ENCODE assay signal across 21 mouse cellular contexts in genomic region chr17:26868756-26869155, GRCm38 (mm10). TPM values are rescaled to one million over a fixed set of nuclear protein-coding genes. Genes with fewer than 3 reads are reported as not detected.
DNase-seq lines count a peak whose midpoint lies in the region; ATAC-seq and TF ChIP-seq lines count a peak whose summit lies in the region.
"Had no signal": no experiment of that assay in that cellular context is flagged by ENCODE, and none has a peak within 500 bp of the region (broad histone marks: within the 10 kb centered on the region; RNA-seq: fewer than 3 reads in every experiment).

No protein-coding gene starts in this region.

- no peak overlapping the region for H3K4me3 ChIP-seq in liver, adult 2 months (ENCODE audit: insufficient read depth, low read depth, low read length)
- no peak overlapping the region for H3K4me3 ChIP-seq in liver, embryonic 11.5 days (ENCODE audit: low read depth, low read length)
- H3K4me3 ChIP-seq in heart, embryonic 15.5 days, result peak overlapping the region; percentile 6; the same call in 1 of the 2 replicates
- H3K4me3 ChIP-seq in intestine, postnatal 0 days (ENCODE audit: low read depth, low read length), result no peak overlapping the region
- H3K4me3 ChIP-seq: embryonic facial prominence, embryonic 15.5 days; hindbrain, embryonic 15.5 days; left cerebral cortex, adult 2 months; limb, embryonic 15.5 days had no signal

- no peak for TF ChIP-seq POLR2A in liver, adult 2 months (IDR thresholded peaks at IDR 0.05; ENCODE audit: extremely low read depth, insufficient read depth, low read length)

- no peaks in the 10 kb centered on the region for H3K27me3 ChIP-seq in liver, adult 2 months (ENCODE audit: control insufficient read depth, insufficient read depth, low read length)
- H3K27me3 ChIP-seq in liver, embryonic 11.5 days (replicated peaks; ENCODE audit: control insufficient read depth, insufficient read depth, low read length), result no peaks in the 10 kb centered on the region
- H3K27me3 ChIP-seq in heart, embryonic 15.5 days, result no peaks in the 10 kb centered on the region
- H3K27me3 ChIP-seq in intestine, postnatal 0 days (replicated peaks; ENCODE audit: control insufficient read depth, insufficient read depth, low read length), result no peaks in the 10 kb centered on the region
- H3K27me3 ChIP-seq: embryonic facial prominence, embryonic 15.5 days; hindbrain, embryonic 15.5 days had no signal

- no peaks in the 10 kb centered on the region for H3K4me1 ChIP-seq in liver, adult 2 months (ENCODE audit: control insufficient read depth, insufficient read depth, low read length)
- H3K4me1 ChIP-seq in liver, embryonic 11.5 days (replicated peaks; ENCODE audit: control insufficient read depth, insufficient read depth, low read length), result no peaks in the 10 kb centered on the region
- peaks cover 48% of the 10 kb centered on the region for H3K4me1 ChIP-seq in heart, embryonic 15.5 days (replicated peaks)
- no peaks in the 10 kb centered on the region for H3K4me1 ChIP-seq in intestine, postnatal 0 days (replicated peaks; ENCODE audit: control insufficient read depth, insufficient read depth, low read length)
- H3K4me1 ChIP-seq: embryonic facial prominence, embryonic 15.5 days; hindbrain, embryonic 15.5 days had no signal

- no peaks in the 10 kb centered on the region for H3K9me3 ChIP-seq in liver, embryonic 11.5 days (ENCODE audit: control insufficient read depth, low read length)
- no peaks in the 10 kb centered on the region for H3K9me3 ChIP-seq in heart, embryonic 15.5 days (replicated peaks)
- no peaks in the 10 kb centered on the region for H3K9me3 ChIP-seq in intestine, postnatal 0 days (ENCODE audit: control insufficient read depth)
- H3K9me3 ChIP-seq: embryonic facial prominence, embryonic 15.5 days; G1E; hindbrain, embryonic 15.5 days; limb, embryonic 15.5 days had no signal

- no peaks in the 10 kb centered on the region for H3K79me2 ChIP-seq in liver, adult 2 months (ENCODE audit: control insufficient read depth, insufficient read depth, low read length)

- H3K27ac ChIP-seq in liver, adult 2 months (replicated peaks; ENCODE audit: insufficient read depth, low read depth, low read length), result no peak overlapping the region
- H3K27ac ChIP-seq in liver, embryonic 11.5 days (ENCODE audit: low read depth, low read length), result no peak overlapping the region
- peak overlapping the region; percentile 92 for H3K27ac ChIP-seq in heart, embryonic 15.5 days
- H3K27ac ChIP-seq in intestine, postnatal 0 days (ENCODE audit: low read depth, low read length), result no peak overlapping the region
- H3K27ac ChIP-seq: embryonic facial prominence, embryonic 15.5 days; hindbrain, embryonic 15.5 days; left cerebral cortex, adult 2 months; limb, embryonic 15.5 days had no signal

- no peak overlapping the region for H3K9ac ChIP-seq in liver, adult 2 months (ENCODE audit: low read depth, low read length)
- no peak overlapping the region for H3K9ac ChIP-seq in liver, embryonic 11.5 days (ENCODE audit: low read depth, low read length)
- peak overlapping the region; percentile 43 for H3K9ac ChIP-seq in heart, embryonic 15.5 days
- no peak overlapping the region for H3K9ac ChIP-seq in intestine, postnatal 0 days (ENCODE audit: low read depth, low read length)
- H3K9ac ChIP-seq: embryonic facial prominence, embryonic 15.5 days; hindbrain, embryonic 15.5 days; limb, embryonic 15.5 days had no signal

- 20% methylated on average over 5 of the region's 5 CpGs for WGBS in liver, adult 2 months
- WGBS in liver, embryonic 11.5 days, result 34% methylated on average over 5 of the region's 5 CpGs
- 22% methylated on average over 5 of the region's 5 CpGs for WGBS in heart, embryonic 15.5 days
- 21% methylated on average over 5 of the region's 5 CpGs for WGBS in intestine, postnatal 0 days

- H3K36me3 ChIP-seq in liver, adult 2 months (ENCODE audit: control insufficient read depth, insufficient read depth, low read length), result no peaks in the 10 kb centered on the region
- no peaks in the 10 kb centered on the region for H3K36me3 ChIP-seq in liver, embryonic 11.5 days (ENCODE audit: control insufficient read depth, insufficient read depth, low read length)
- no peaks in the 10 kb centered on the region for H3K36me3 ChIP-seq in heart, embryonic 15.5 days
- no peaks in the 10 kb centered on the region for H3K36me3 ChIP-seq in intestine, postnatal 0 days (ENCODE audit: control insufficient read depth, insufficient read depth)
- H3K36me3 ChIP-seq: embryonic facial prominence, embryonic 15.5 days; hindbrain, embryonic 15.5 days; limb, embryonic 15.5 days had no signal

- H3K4me2 ChIP-seq in liver, embryonic 11.5 days, result no peak overlapping the region
- H3K4me2 ChIP-seq in heart, embryonic 15.5 days, result peak overlapping the region; percentile 41
- H3K4me2 ChIP-seq in intestine, postnatal 0 days (replicated peaks; ENCODE audit: low read depth), result no peak overlapping the region
- H3K4me2 ChIP-seq: embryonic facial prominence, embryonic 15.5 days; hindbrain, embryonic 15.5 days; limb, embryonic 15.5 days had no signal

- DNase-seq in liver, adult 2 months (ENCODE audit: extremely low read depth, low read depth, low spot score), result peak; percentile 51
- DNase-seq in liver, embryonic 11.5 days (ENCODE audit: low spot score), result no peak
- DNase-seq in heart, adult 11 months, result peak; percentile 99
- DNase-seq in cerebellum, adult 9-10 months, result no peak
- no peak for DNase-seq in cerebellum, adult 9-11 months
- DNase-seq: cerebellum, adult 11 months; kidney, adult 9 months; midbrain, embryonic 14.5 days; right cerebral cortex, postnatal 4 days; thymus, postnatal 14 days had no signal

- no peak for TF ChIP-seq CTCF in liver, adult 2 months (IDR thresholded peaks at IDR 0.05; ENCODE audit: low read depth, low read length)
- TF ChIP-seq CTCF in intestine, postnatal 0 days (IDR thresholded peaks at IDR 0.05; ENCODE audit: low read depth), result no peak

- no peak for ATAC-seq in liver, embryonic 11.5 days (replicated peaks; ENCODE audit: low FRiP score)
- peak; percentile 90 for ATAC-seq in heart, embryonic 15.5 days (replicated peaks; ENCODE audit: insufficient number of reproducible peaks, insufficient read depth, low FRiP score, low read depth)
- peak; percentile 70 for ATAC-seq in intestine, postnatal 0 days
- ATAC-seq: forebrain, embryonic 16.5 days had no signal

RNA-seq across cellular contexts. Expression of gene Nkx2-5, which starts 23.9 kb away (rescaled TPM):
- not detected in 2 replicates for total RNA-seq in liver, adult 2 months (2014; rRNA removed)
- polyA plus RNA-seq in liver, adult 2 months (2012; rRNA removed), result not detected in 2 replicates
- 1.0 and 2.1 TPM in 2 replicates for polyA plus RNA-seq in liver, embryonic 11.5 days (2014; fragmentation: Nextera tagmentation; extraction: Ambion mirVana)
- 131 and 147 TPM in 2 replicates for polyA plus RNA-seq in heart, embryonic 15.5 days (2015; fragmentation: Nextera tagmentation; extraction: Ambion mirVana)
- polyA plus RNA-seq in intestine, postnatal 0 days (2015; fragmentation: Nextera tagmentation; extraction: Ambion mirVana), result 0.08 and 0.58 TPM in 2 replicates
- total RNA-seq: G1E; gastrocnemius, adult 8-10 months; layer of hippocampus, adult 18-20 months; left cerebral cortex, adult 2 months had no signal
- polyA plus RNA-seq: cortical plate, adult 2 months; forebrain, embryonic 16.5 days; G1E; limb, embryonic 15.5 days; midbrain, embryonic 14.5 days had no signal

RNA-seq across cellular contexts. Expression of gene Kifc5b, which starts 48.1 kb away (rescaled TPM):
- total RNA-seq in liver, adult 2 months (2014; rRNA removed), result 0.47 and 0.55 TPM in 2 replicates
- 0.45 and 0.50 TPM in 2 replicates for polyA plus RNA-seq in liver, adult 2 months (2012; rRNA removed)
- 8.6 and 8.7 TPM in 2 replicates for polyA plus RNA-seq in liver, embryonic 11.5 days (2014; fragmentation: Nextera tagmentation; extraction: Ambion mirVana)
- polyA plus RNA-seq in heart, embryonic 15.5 days (2015; fragmentation: Nextera tagmentation; extraction: Ambion mirVana), result 5.3 and 7.4 TPM in 2 replicates
- polyA plus RNA-seq in intestine, postnatal 0 days (2015; fragmentation: Nextera tagmentation; extraction: Ambion mirVana), result 0.94 and 1.4 TPM in 2 replicates

Comparison
In these comparisons a context has a peak if more than half of its experiments do, and no peak if none do; other contexts are left out.
1. DNase-seq: peak in liver, adult 2 months (single experiment) and heart, adult 11 months (single experiment); none in liver, embryonic 11.5 days (single experiment), cerebellum, adult 9-10 months (single experiment) and cerebellum, adult 9-11 months (single experiment).
2. RNA of gene Nkx2-5, which starts 23.9 kb away (polyA plus RNA-seq): 131 to 147 TPM in heart, embryonic 15.5 days; 1.0 to 2.1 TPM in liver, embryonic 11.5 days, 0.08 to 0.58 TPM in intestine, postnatal 0 days and not detected in liver, adult 2 months; every median in the first group is over 10 times any median in the second.